Mouse (Mus musculus) left cerebral cortex, postnatal 36 days (tissue): ENCODE data around the gene Bcl10. TPM values are rescaled to one million over a fixed set of nuclear protein-coding genes. Genes with fewer than 3 reads are reported as not detected.

ENCODE experiments used
- total RNA-seq, 2 experiments: library from RNA; stranded (reverse); gene quantifications; 2 replicates each; pipeline ENCODE4 v1.2.3; 2021

The Bcl10 gene
- total RNA-seq, 2 experiments from 2014 or later = 12.1 to 14.8 TPM

Other genes starting within 250 kb of the Bcl10 start
- gene Ddah1, start 164.1 kb upstream of the Bcl10 start, total RNA-seq = 10 to 100 TPM; 60.0 to 64.4 TPM
- 10 to 100 TPM; 36.8 to 44.5 TPM for gene 2410004B18Rik, start 15.2 kb downstream of the Bcl10 start, total RNA-seq
- 1 to 10 TPM; 3.1 to 3.5 TPM for gene Syde2, start 65.1 kb downstream of the Bcl10 start, total RNA-seq
- under 1 TPM in 1 of 2 experiments, not detected in 1; 0.64 TPM for gene Wdr63, start 185.3 kb downstream of the Bcl10 start, total RNA-seq
- not detected for gene Mcoln3, start 194.6 kb downstream of the Bcl10 start, total RNA-seq
- not detected for gene Mcoln2, start 227.0 kb downstream of the Bcl10 start, total RNA-seq